Mouse (Mus musculus): ENCODE data around the gene Atg4b. TPM values are rescaled to one million over a fixed set of nuclear protein-coding genes. Genes with fewer than 3 reads are reported as not detected.
A peak's percentile ranks its signal among the peaks of the same experiment; 100 is the strongest.

Atg4b gene
- polyA plus RNA-seq, 1 experiment from 2014 or later = 64.9 TPM

DNA sequence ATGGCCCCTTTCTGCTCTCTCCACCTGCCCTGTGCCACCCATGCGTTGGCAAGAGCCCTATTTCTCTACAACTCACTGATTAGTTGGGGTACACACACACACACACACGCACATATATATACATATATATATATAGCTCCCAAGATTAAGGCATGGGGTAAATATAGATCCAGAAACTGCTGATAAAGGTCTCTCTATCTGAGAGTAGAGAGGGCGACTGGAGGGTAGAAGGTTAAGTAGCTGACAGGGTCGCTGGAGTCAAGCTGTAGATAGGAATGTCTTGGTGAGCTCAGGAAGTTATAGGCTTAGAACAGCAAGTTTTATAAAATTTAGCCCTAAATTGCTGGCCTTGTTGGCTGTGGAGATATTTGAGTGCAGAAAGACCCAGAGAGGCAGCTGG is 53.5 kb downstream of the Atg4b start:
- H3K27ac ChIP-seq (ENCODE audit: low read length) = peak overlapping the region; percentile 98; the same call in 1 of the 2 replicates
- H3K4me2 ChIP-seq (ENCODE audit: low read depth, low read length) = peak overlapping the region; percentile 88
- no peaks in the 10 kb centered on the region for H3K27me3 ChIP-seq (replicated peaks; ENCODE audit: control insufficient read depth, insufficient read depth, low read length)
- peak overlapping the region; percentile 95 for H3K9ac ChIP-seq (ENCODE audit: low read depth, low read length)
- no peak for ATAC-seq
- H3K9me3 ChIP-seq (ENCODE audit: control insufficient read depth, low read length) = no peaks in the 10 kb centered on the region
- H3K4me1 ChIP-seq (ENCODE audit: control insufficient read depth, insufficient read depth, low read length) = peaks cover 30% of the 10 kb centered on the region
- H3K4me3 ChIP-seq (ENCODE audit: low read length) = peak overlapping the region; percentile 83
- H3K36me3 ChIP-seq (ENCODE audit: control insufficient read depth, insufficient read depth, low read length) = peaks cover 10% of the 10 kb centered on the region; the same call in 1 of the 2 replicates
- WGBS = 60% methylated on average over 4 of the region's 4 CpGs

DNA sequence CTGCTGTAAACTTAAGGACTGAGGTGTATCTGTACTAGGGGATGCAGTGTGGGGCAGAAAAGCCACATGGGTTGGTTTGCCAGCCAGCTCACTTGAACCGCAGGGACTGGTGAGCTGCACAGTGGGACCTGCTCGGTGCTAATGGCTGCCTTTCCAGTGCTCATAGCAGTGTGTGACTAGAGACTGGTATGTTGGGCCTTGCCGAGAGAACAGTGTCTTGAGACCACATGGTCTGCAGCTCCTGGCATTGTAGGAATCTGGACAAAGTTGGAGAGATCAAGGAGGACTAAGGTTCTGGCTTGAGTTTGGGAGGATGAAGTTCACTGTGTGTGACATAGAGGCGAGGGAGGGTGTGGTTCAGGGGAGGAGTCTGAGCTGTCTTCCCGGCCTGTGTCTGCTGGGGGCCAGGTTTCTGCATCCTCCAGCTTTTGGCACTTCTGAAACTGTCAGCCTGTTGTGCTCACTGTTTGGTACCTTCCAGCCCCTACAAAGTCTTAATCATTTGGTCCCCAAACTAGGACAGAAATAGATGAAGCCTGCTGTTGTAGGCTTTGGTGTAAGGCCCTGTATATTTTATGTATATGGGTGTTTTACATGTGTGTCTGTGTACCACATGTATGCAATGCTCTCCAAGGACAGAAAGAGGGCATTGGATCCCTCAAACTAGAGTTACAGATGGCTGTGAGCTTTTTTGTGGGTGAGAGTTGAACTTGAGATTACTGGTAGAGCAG is 54.1 kb downstream of the Atg4b start:
- Histone ChIP-seq H3K9ac (ENCODE audit: low read depth, low read length) (peak overlapping the region; percentile 95), H3K27ac (ENCODE audit: low read length) (no peak overlapping the region), H3K9me3 (ENCODE audit: control insufficient read depth, low read length) (no peaks in the 10 kb centered on the region), H3K36me3 (ENCODE audit: control insufficient read depth, insufficient read depth, low read length) (peaks cover 10% of the 10 kb centered on the region; the same call in 1 of the 2 replicates), H3K4me1 (ENCODE audit: control insufficient read depth, insufficient read depth, low read length) (peaks cover 30% of the 10 kb centered on the region), H3K4me2 (ENCODE audit: low read depth, low read length) (peak overlapping the region; percentile 88), H3K4me3 (ENCODE audit: low read length) (no peak overlapping the region), H3K27me3 (replicated peaks; ENCODE audit: control insufficient read depth, insufficient read depth, low read length) (no peaks in the 10 kb centered on the region)
- ATAC-seq = no peak
- WGBS = 58% methylated on average over 5 of the region's 5 CpGs

DNA sequence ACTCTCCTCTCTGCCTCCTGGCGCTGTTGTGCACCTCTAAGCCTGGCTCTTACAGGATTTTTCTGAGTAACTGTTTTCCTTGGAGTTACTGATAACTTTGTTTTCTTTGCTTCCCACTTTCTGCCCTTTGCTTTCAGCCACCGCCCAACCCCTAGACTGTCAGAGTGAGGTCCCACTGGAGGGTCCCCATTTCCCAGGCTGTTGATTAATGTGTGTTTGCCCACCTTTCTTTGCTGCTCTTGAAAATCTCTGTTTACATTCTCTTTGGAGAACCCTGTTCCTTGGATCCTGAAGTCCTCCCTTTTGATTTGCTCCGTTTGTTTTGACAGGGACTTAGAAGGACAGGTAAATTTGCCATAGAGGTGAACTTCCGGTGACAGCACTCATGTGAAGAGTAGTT is 57.6 kb downstream of the Atg4b start:
- H3K36me3 ChIP-seq (ENCODE audit: control insufficient read depth, insufficient read depth, low read length) = peaks cover 25% of the 10 kb centered on the region
- 86% methylated on average over 4 of the region's 4 CpGs for WGBS
- no peaks in the 10 kb centered on the region for H3K9me3 ChIP-seq (ENCODE audit: control insufficient read depth, low read length)
- no peak for ATAC-seq
- H3K27me3 ChIP-seq (replicated peaks; ENCODE audit: control insufficient read depth, insufficient read depth, low read length) = no peaks in the 10 kb centered on the region
- no peak overlapping the region for H3K27ac ChIP-seq (ENCODE audit: low read length)
- H3K9ac ChIP-seq (ENCODE audit: low read depth, low read length) = no peak overlapping the region
- H3K4me1 ChIP-seq (ENCODE audit: control insufficient read depth, insufficient read depth, low read length) = peaks cover 17% of the 10 kb centered on the region
- H3K4me2 ChIP-seq (ENCODE audit: low read depth, low read length) = no peak overlapping the region
- no peak overlapping the region for H3K4me3 ChIP-seq (ENCODE audit: low read length)

DNA sequence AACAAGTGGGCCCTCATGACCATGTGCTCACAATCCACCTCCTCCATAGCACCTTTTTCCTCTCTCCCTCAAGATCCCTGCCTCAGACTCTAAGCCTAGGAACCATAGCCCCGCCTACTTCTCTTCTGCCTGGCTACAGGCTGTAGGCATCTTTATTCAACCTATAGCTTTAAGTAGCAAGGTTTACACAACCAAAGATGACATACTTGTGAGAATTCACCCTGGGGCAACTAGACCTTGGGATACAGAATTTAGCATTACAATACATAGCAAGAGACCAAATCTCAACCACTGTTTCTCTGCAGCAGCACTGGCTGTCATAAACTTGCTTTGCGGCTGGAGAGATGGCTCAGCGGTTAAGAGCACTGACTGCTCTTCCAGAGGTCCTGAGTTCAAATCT is 58.7 kb downstream of the Atg4b start:
- Histone ChIP-seq H3K4me3 (ENCODE audit: low read length) (no peak overlapping the region), H3K4me1 (ENCODE audit: control insufficient read depth, insufficient read depth, low read length) (peaks cover 9% of the 10 kb centered on the region), H3K36me3 (ENCODE audit: control insufficient read depth, insufficient read depth, low read length) (peaks cover 27% of the 10 kb centered on the region), H3K27me3 (replicated peaks; ENCODE audit: control insufficient read depth, insufficient read depth, low read length) (no peaks in the 10 kb centered on the region), H3K9ac (ENCODE audit: low read depth, low read length) (no peak overlapping the region), H3K27ac (ENCODE audit: low read length) (no peak overlapping the region), H3K4me2 (ENCODE audit: low read depth, low read length) (no peak overlapping the region), H3K9me3 (ENCODE audit: control insufficient read depth, low read length) (no peaks in the 10 kb centered on the region)
- 95% methylated on average over 3 of the region's 3 CpGs for WGBS
- ATAC-seq = no peak

DNA sequence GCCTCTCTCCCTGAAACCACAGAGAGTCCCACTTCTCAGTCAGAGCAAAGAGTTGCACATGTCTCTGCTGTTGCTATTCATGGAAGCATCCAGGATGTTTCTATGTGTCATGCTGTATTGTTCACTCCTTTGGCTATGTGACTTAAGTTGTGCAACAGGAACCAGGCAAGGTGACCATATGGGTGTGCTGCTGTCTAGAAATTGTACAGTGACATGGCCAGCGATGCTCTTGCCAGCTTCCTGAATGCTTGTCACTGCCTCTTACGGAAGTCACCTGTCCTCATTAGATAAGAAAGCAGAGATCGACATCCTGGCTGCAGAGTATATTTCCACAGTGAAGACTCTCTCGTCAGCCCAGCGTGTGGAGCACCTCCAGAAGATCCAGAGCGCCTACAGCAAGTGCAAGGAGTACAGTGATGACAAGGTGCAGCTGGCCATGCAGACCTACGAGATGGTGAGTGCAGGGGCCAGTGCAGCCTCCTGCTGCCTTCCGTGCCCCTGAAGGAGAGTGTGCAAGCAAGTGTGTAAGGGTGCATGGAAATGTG is 60.3 kb downstream of the Atg4b start:
- Histone ChIP-seq H3K27ac (ENCODE audit: low read length) (no peak overlapping the region), H3K4me1 (ENCODE audit: control insufficient read depth, insufficient read depth, low read length) (no peaks in the 10 kb centered on the region), H3K9me3 (ENCODE audit: control insufficient read depth, low read length) (no peaks in the 10 kb centered on the region), H3K36me3 (ENCODE audit: control insufficient read depth, insufficient read depth, low read length) (peaks cover 36% of the 10 kb centered on the region), H3K4me3 (ENCODE audit: low read length) (no peak overlapping the region), H3K27me3 (replicated peaks; ENCODE audit: control insufficient read depth, insufficient read depth, low read length) (no peaks in the 10 kb centered on the region), H3K4me2 (ENCODE audit: low read depth, low read length) (no peak overlapping the region), H3K9ac (ENCODE audit: low read depth, low read length) (no peak overlapping the region)
- WGBS = 85% methylated on average over 8 of the region's 8 CpGs
- no peak for ATAC-seq

DNA sequence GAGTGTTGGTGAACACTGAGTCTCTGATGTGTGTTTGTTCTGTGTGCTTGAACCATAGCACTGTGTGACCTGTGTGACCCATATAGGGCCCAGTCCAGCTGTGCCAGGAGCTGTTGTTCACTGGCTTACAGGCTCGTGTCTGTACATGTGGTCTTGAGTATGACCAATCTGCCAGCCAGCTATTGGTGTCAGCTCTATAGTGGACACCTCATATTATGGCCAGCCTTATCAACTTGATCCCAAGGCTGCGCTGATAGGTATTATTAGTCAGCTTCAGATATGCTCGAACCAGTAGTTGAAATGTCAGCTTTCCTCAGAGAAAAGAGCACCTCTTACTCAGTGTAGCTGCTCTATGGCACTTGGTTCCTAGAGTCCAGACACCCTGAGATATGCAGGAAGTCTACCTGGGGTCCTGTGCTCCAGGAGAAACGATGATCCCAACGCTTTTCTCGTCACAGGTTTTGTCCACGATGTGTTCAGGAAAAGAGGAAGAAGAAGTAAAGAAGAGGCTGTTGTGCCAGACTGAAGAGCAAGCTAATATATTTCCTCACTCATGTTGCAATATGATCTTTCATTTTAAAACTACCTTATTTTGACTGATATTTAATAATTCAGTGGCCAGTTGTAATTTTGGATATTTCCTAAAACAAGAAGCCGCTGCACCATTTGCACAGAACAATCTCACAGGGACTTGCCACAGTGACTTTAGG is 66.7 kb downstream of the Atg4b start:
- Histone ChIP-seq H3K27ac (ENCODE audit: low read length) (no peak overlapping the region), H3K9me3 (ENCODE audit: control insufficient read depth, low read length) (no peaks in the 10 kb centered on the region), H3K4me2 (ENCODE audit: low read depth, low read length) (no peak overlapping the region), H3K27me3 (replicated peaks; ENCODE audit: control insufficient read depth, insufficient read depth, low read length) (no peaks in the 10 kb centered on the region), H3K4me1 (ENCODE audit: control insufficient read depth, insufficient read depth, low read length) (no peaks in the 10 kb centered on the region), H3K4me3 (ENCODE audit: low read length) (no peak overlapping the region), H3K9ac (ENCODE audit: low read depth, low read length) (no peak overlapping the region), H3K36me3 (ENCODE audit: control insufficient read depth, insufficient read depth, low read length) (peaks cover 50% of the 10 kb centered on the region)
- no peak for ATAC-seq
- WGBS = 92% methylated on average over 8 of the region's 8 CpGs

DNA sequence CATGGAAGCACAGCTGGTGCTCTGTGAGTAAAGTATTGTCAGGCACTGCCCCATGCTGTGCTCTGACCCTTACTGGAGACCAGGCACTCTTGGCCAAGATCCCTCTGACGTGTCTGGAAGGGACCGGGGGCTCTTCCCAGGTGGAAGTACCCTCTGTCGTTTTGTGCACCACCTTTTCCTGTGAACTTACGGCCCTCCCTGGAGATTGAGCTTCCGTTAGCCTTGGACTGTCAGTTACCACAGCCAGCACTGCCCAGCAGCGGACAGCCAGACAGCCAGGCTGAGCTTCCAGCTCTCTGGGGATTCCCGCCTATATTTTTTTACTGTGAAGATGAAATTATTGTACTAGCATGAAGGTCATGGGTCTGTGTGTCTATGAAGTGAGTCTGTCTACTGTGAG is 67.4 kb downstream of the Atg4b start:
- Histone ChIP-seq H3K9ac (ENCODE audit: low read depth, low read length) (no peak overlapping the region), H3K4me3 (ENCODE audit: low read length) (no peak overlapping the region), H3K36me3 (ENCODE audit: control insufficient read depth, insufficient read depth, low read length) (peaks cover 43% of the 10 kb centered on the region), H3K27me3 (replicated peaks; ENCODE audit: control insufficient read depth, insufficient read depth, low read length) (no peaks in the 10 kb centered on the region), H3K4me1 (ENCODE audit: control insufficient read depth, insufficient read depth, low read length) (no peaks in the 10 kb centered on the region), H3K27ac (ENCODE audit: low read length) (no peak overlapping the region), H3K9me3 (ENCODE audit: control insufficient read depth, low read length) (no peaks in the 10 kb centered on the region), H3K4me2 (ENCODE audit: low read depth, low read length) (no peak overlapping the region)
- 83% methylated on average over 7 of the region's 7 CpGs for WGBS
- ATAC-seq = no peak

DNA sequence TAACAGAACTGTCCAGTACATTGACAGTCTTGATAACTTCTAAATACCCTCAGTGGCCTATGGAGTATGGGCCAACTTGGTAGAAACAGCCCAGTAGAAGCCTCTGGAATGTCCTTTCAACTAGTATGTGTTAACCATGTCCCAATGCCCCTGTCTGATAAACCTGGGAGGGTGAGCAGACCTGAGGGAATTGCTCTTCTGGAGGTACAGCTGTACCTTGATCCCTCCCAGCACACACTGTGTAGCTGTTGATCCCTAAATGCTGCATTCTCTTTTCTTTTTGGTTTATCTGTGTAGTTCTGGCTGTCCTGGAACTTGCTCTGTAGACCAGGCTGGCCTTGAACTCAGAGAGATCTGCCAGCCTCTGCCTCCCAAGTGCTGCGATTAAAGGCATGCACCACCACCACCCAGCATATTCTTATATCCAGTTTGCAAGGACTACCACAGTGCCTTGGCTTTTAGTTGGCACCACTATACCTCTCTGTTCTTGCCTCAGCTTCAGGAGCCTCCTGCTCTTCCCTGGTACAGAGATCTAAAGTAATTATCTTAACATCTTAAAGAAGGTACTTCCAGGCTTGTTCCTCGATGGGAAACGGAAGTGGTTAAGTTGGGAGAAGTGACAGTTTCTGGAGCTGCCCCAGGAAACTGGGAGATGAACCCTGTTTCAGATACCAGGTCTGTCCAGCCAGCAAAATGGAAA is 72.6 kb downstream of the Atg4b start:
- no peaks in the 10 kb centered on the region for H3K27me3 ChIP-seq (replicated peaks; ENCODE audit: control insufficient read depth, insufficient read depth, low read length)
- no peak overlapping the region for H3K4me3 ChIP-seq (ENCODE audit: low read length)
- H3K9me3 ChIP-seq (ENCODE audit: control insufficient read depth, low read length) = no peaks in the 10 kb centered on the region
- no peak overlapping the region for H3K9ac ChIP-seq (ENCODE audit: low read depth, low read length)
- peak overlapping the region; percentile 87; the same call in 1 of the 2 replicates for H3K4me2 ChIP-seq (ENCODE audit: low read depth, low read length)
- WGBS = 77% methylated on average over 3 of the region's 3 CpGs
- peaks cover 10% of the 10 kb centered on the region; the same call in 1 of the 2 replicates for H3K36me3 ChIP-seq (ENCODE audit: control insufficient read depth, insufficient read depth, low read length)
- no peak for ATAC-seq
- H3K27ac ChIP-seq (ENCODE audit: low read length) = peak overlapping the region; percentile 97
- peaks cover 12% of the 10 kb centered on the region for H3K4me1 ChIP-seq (ENCODE audit: control insufficient read depth, insufficient read depth, low read length)

DNA sequence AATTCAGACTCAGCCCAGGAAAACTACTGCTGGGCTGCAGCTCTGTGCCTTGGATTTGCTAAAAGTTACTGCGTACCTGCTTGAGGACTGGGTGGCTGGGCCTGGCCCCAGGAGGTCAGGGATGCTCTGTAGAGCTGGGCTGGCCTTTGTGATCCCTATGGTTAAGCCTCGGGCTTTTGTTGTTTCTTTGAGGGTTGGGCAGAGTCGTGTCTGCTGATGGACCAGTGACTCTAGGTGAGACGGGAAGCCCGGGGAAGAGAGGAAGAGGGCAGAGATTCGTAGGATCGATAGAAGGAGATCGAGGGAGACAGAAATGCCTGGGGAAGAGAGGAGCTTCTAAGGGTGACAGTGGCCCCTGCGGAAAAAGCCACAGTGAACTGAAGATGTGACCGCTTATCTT is 73.3 kb downstream of the Atg4b start, which contains the start of gene D2hgdh:
Gene D2hgdh (plus strand): TSS at position 301 of the 400 bp plus-strand sequence.
- Histone ChIP-seq H3K4me2 (ENCODE audit: low read depth, low read length) (peak within 1 kb of the TSS; percentile 87), H3K4me3 (ENCODE audit: low read length) (peak within 1 kb of the TSS; percentile 60), H3K4me1 (ENCODE audit: control insufficient read depth, insufficient read depth, low read length) (peaks cover 12% of the 10 kb centered on the region), H3K27me3 (replicated peaks; ENCODE audit: control insufficient read depth, insufficient read depth, low read length) (no peaks in the 10 kb centered on the region), H3K9me3 (ENCODE audit: control insufficient read depth, low read length) (no peaks in the 10 kb centered on the region), H3K36me3 (ENCODE audit: control insufficient read depth, insufficient read depth, low read length) (peaks cover 3% of the 10 kb centered on the region; the same call in 1 of the 2 replicates), H3K27ac (ENCODE audit: low read length) (peak within 1 kb of the TSS; percentile 97), H3K9ac (ENCODE audit: low read depth, low read length) (peak within 1 kb of the TSS; percentile 81)
- WGBS = 7% methylated on average over 10 of the region's 10 CpGs
- ATAC-seq = peak; percentile 25

Measured in intestine, embryonic 16.5 days (tissue).